Mouse (Mus musculus): Measurements from ENCODE around the gene Atp8a2. TPM values are rescaled to one million over a fixed set of nuclear protein-coding genes. Genes with fewer than 3 reads are reported as not detected.

The Atp8a2 gene
- total RNA-seq, 2 experiments from 2014 or later, result 4.1 to 6.3 TPM

- no peak for DNase-seq
These were observed 293.4 kb downstream of the Atp8a2 start for GRCm38 (mm10) chr14:59903484-59904130.

- DNase-seq, result no peak
These were observed 303.0 kb downstream of the Atp8a2 start for GRCm38 (mm10) chr14:59893971-59894370.

DNA sequence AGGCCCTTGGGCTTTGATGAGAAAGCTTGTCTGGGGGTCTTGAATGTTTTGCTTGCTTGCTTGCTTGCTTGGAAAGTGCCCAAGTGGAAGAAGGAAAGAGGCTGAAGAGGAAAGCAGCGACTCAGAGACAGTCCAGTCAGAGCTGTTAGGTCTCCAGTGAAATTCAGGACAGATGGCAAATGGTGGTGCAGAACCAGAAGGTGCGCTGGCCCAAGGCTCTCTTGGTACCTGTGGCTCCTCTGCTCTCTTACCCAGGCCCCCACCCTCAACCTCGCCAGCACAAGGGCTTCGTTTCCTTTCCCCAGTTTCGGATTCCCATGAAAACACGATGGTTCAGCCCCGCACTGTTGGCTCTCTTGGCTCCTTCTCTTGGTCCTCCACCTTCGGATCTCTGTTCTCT, 304.9 kb downstream of the Atp8a2 start:
- DNase-seq, result no peak

DNA sequence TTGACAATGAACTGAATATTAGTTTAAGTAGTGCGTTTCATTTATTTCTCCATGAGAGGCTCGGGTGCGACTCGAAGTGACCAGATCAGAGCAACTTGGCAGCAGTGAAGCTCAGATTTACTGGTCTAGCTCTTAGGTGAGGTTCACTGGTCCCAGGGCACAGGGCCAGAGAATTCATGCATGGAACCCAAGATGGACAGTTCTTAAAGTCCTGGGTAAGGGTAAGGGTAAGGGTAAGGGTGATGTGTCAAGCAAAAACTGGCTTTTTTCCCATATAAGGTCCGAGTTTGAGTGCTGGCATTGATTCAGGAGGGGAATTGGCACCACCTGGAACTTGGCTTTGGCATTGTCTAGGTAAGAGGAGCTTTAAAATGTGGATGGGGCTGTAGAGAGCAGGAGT, 305.5 kb downstream of the Atp8a2 start:
- DNase-seq, result no peak

GRCm38 (mm10) chr14:59890818-59891217, 306.2 kb downstream of the Atp8a2 start:
- no peak for DNase-seq

GRCm38 (mm10) chr14:59890107-59890506, 306.9 kb downstream of the Atp8a2 start:
- DNase-seq, result no peak

- DNase-seq, result no peak
These were observed 308.5 kb downstream of the Atp8a2 start for GRCm38 (mm10) chr14:59888446-59888845.

DNA sequence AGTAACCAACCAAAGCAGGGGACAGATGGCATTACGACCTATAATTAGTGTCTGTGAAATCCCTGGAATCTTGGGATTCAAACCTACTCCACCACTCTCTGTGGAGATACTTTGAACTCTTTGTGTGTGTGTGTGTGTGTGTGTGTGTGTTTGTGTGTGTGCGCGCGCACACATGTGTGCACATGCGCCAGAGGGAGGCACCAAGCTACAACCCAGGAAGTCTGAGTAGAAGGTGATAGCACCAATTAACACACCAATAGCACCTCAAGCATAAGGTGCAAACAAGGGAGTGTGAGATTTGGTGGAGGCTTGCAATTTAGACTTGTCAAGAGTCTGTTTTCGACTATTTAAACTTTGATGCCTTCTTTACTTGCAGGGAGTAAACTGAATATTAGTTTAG, 308.9 kb downstream of the Atp8a2 start:
- DNase-seq, result peak in 1 of 2 experiments; percentile 13

- peak; percentile 68 to 71 for DNase-seq
These were observed 309.7 kb downstream of the Atp8a2 start for GRCm38 (mm10) chr14:59887061-59887861.

DNA sequence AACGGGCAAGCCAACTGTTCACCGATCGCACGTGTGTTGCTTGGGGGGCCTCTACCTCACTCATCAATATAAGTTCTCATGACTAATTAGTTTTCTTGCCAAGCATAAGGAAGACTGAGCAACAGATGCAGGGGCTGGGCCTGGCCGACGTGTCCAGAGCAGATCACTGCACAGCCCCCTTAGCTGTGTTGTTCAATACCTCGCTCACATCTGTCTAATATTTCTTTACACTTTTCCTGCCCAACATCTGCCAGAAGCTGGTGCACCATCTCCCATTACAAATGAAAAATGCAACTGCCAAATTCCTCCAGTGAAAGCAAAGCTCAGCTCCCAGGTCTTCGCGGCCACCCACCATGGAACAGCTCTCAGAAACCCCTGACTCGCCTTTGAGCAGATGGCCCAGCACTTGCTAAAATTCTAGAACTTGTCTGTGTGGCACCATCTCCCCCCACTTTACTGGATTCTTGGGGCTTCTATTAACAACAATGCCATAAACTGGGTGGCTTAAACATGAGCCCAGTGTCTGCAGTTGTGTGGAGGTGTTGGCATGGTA, 313.4 kb downstream of the Atp8a2 start:
- DNase-seq, result no peak

DNA sequence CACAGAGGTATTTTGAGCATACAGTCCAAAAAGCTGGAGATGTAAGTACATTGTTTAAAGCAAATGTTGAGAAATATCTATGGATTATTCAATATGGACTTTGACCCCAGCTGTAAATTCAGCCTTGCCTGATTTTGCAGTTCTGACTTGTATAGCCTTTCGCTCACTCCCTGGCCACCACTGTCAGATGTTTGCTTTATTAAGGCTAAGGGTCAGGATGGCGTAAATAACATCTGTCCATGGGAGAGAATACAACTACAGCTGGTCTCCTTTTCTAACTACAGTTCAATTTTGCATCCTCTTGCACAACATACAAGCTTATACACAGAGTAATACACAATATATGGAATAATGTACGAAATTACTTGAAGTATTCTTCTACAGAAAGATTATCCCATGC, 316.1 kb downstream of the Atp8a2 start:
- DNase-seq, result no peak

GRCm38 (mm10) chr14:59878248-59878647, 318.7 kb downstream of the Atp8a2 start:
- DNase-seq, result no peak

DNA sequence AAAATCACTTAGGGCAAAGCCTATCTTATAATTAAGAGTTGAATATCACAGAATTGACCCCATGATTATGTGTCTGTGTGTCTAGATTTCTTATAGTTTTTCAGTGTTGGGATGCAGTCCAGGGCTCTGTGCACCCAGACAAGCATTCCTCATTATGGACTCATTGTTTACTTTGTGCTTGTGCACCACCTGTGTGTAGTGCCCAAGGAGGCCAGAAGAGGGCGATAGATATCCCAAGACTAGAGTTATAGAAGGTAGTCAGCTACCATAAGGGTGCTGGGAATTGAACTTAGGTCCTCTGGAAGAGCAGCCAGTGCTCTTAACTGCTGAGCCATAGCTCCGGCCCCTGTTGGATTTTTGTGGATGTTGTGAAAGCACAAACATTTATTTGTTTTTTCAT, 320.5 kb downstream of the Atp8a2 start:
- no peak for DNase-seq

DNA sequence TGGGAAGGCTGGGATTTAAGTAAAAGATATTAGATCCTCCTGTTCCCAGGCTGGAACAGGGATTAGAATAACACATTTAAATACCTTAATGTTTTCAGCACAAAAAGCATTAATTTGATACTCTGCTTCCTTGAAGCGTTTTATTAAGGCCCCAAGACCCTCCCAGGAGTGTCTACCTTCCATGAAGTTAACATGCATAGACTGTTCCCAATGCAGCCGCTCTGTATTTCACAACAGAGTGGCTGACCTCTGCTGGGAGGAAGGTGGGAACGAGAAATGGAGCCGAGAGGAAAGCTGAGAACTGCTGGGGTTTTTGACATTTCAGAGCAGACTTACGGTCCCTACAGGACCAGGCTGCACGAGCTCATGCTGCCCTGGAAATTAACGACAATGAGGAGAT, 328.6 kb downstream of the Atp8a2 start:
- no peak for DNase-seq

GRCm38 (mm10) chr14:59867749-59868148, 329.2 kb downstream of the Atp8a2 start:
- DNase-seq, result no peak

DNA sequence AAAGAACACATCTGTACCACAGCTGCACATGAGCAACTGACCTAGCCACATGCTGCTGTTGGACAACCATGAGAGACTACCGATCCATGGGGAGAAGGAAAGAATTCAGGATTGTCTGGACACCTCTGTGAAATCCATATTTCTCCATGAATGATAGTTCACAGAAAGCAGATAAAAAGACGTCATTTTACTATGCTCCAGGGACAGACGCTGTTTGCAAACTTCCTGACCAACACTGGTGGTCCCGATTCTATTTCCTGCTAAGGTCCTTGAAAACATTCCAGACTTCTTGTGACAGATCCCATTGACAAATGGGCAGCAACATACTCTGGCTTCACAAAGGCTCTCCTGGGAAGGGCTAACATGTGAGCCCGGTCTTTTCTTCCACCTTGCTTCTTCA, 331.0 kb downstream of the Atp8a2 start:
- DNase-seq, result no peak

- DNase-seq, result no peak
These were observed 334.6 kb downstream of the Atp8a2 start for GRCm38 (mm10) chr14:59862351-59862750.

GRCm38 (mm10) chr14:59859830-59860229, 337.1 kb downstream of the Atp8a2 start:
- DNase-seq, result no peak

GRCm38 (mm10) chr14:59858501-59859225, 338.3 kb downstream of the Atp8a2 start:
- DNase-seq, result no peak

- DNase-seq, result no peak
These were observed 343.8 kb downstream of the Atp8a2 start for GRCm38 (mm10) chr14:59853139-59853538.

GRCm38 (mm10) chr14:59846609-59847375, 350.2 kb downstream of the Atp8a2 start:
- DNase-seq, result no peak
